ENCODE assay signal across 20 mouse cellular contexts in genomic region chr5:45943970-45944369, GRCm38 (mm10).
A peak's percentile ranks its signal among the peaks of the same experiment; 100 is the strongest.
DNase-seq lines count a peak whose midpoint lies in the region; ATAC-seq and TF ChIP-seq lines count a peak whose summit lies in the region.
"Had no signal": no experiment of that assay in that cellular context is flagged by ENCODE, and none has a peak within 500 bp of the region (broad histone marks: within the 10 kb centered on the region; RNA-seq: fewer than 3 reads in every experiment).

No protein-coding gene starts in this region.

- H3K9me3 ChIP-seq in forebrain, postnatal 0 days (ENCODE audit: low read length): no peaks in the 10 kb centered on the region
- H3K9me3 ChIP-seq in forebrain, embryonic 11.5 days (ENCODE audit: control insufficient read depth, low read length): no peaks in the 10 kb centered on the region
- no peaks in the 10 kb centered on the region for H3K9me3 ChIP-seq in hindbrain, embryonic 16.5 days (ENCODE audit: control insufficient read depth, low read length)
- no peaks in the 10 kb centered on the region for H3K9me3 ChIP-seq in hindbrain, embryonic 12.5 days (replicated peaks)
- H3K9me3 ChIP-seq in midbrain, embryonic 16.5 days (replicated peaks; ENCODE audit: control insufficient read depth, low read length, poor library complexity, severe bottlenecking): no peaks in the 10 kb centered on the region
- H3K9me3 ChIP-seq in midbrain, embryonic 10.5 days (replicated peaks): no peaks in the 10 kb centered on the region
- H3K9me3 ChIP-seq: embryonic facial prominence, embryonic 15.5 days; heart, embryonic 12.5 days; hindbrain, embryonic 13.5 days had no signal

- no peak for DNase-seq in forebrain, postnatal 0 days
- no peak for DNase-seq in forebrain, embryonic 11.5 days (ENCODE audit: low spot score)
- DNase-seq in midbrain, embryonic 10.5 days (ENCODE audit: low spot score): no peak
- no peak for DNase-seq in kidney, adult 2 months
- DNase-seq: adrenal gland, adult 2 months; adrenal gland, postnatal 25 days; cerebellum, adult 11 months; cerebellum, adult 8-10 months; cerebellum, postnatal 14 days; embryo, embryonic 11 days; gastrocnemius, adult 2 months; gastrocnemius, postnatal 25 days; kidney, adult 11 months had no signal

- no peak for TF ChIP-seq POLR2A in kidney, adult 2 months (IDR thresholded peaks at IDR 0.05; ENCODE audit: low read depth, low read length)

- no peak for TF ChIP-seq CTCF in forebrain, postnatal 0 days (IDR thresholded peaks at IDR 0.05; ENCODE audit: low read depth)
- TF ChIP-seq CTCF in kidney, adult 2 months (conservative IDR thresholded peaks at IDR 0.05; ENCODE audit: insufficient read depth, insufficient read length, low read depth, low read length): no peak

- H3K27me3 ChIP-seq in forebrain, postnatal 0 days (ENCODE audit: insufficient read depth, low read length): no peaks in the 10 kb centered on the region
- no peaks in the 10 kb centered on the region for H3K27me3 ChIP-seq in forebrain, embryonic 11.5 days (ENCODE audit: control insufficient read depth, insufficient read depth, low read length)
- no peaks in the 10 kb centered on the region for H3K27me3 ChIP-seq in hindbrain, embryonic 16.5 days (replicated peaks; ENCODE audit: control insufficient read depth, insufficient read depth, low read length)
- no peaks in the 10 kb centered on the region for H3K27me3 ChIP-seq in hindbrain, embryonic 12.5 days
- H3K27me3 ChIP-seq in midbrain, embryonic 16.5 days (ENCODE audit: control insufficient read depth, insufficient read depth, low read depth, low read length): no peaks in the 10 kb centered on the region
- no peaks in the 10 kb centered on the region for H3K27me3 ChIP-seq in midbrain, embryonic 10.5 days (ENCODE audit: low read depth, poor library complexity, severe bottlenecking)
- H3K27me3 ChIP-seq in kidney, adult 2 months (replicated peaks; ENCODE audit: control insufficient read depth, insufficient read depth, low read length): no peaks in the 10 kb centered on the region
- H3K27me3 ChIP-seq: embryonic facial prominence, embryonic 15.5 days; heart, embryonic 12.5 days; hindbrain, embryonic 13.5 days had no signal

- no peaks in the 10 kb centered on the region for H3K4me1 ChIP-seq in forebrain, postnatal 0 days (ENCODE audit: insufficient read depth)
- no peaks in the 10 kb centered on the region for H3K4me1 ChIP-seq in forebrain, embryonic 11.5 days (replicated peaks; ENCODE audit: control insufficient read depth, insufficient read depth, low read length)
- H3K4me1 ChIP-seq in hindbrain, embryonic 16.5 days (ENCODE audit: control insufficient read depth, insufficient read depth, low read depth, low read length): no peaks in the 10 kb centered on the region
- H3K4me1 ChIP-seq in hindbrain, embryonic 12.5 days: no peaks in the 10 kb centered on the region
- H3K4me1 ChIP-seq in midbrain, embryonic 16.5 days (ENCODE audit: control insufficient read depth, insufficient read depth, low read length): no peaks in the 10 kb centered on the region
- H3K4me1 ChIP-seq in midbrain, embryonic 10.5 days: no peaks in the 10 kb centered on the region
- H3K4me1 ChIP-seq in kidney, adult 2 months (ENCODE audit: control insufficient read depth, insufficient read depth, low read length): no peaks in the 10 kb centered on the region
- H3K4me1 ChIP-seq: embryonic facial prominence, embryonic 15.5 days; heart, embryonic 12.5 days; hindbrain, embryonic 13.5 days had no signal

- H3K9ac ChIP-seq in forebrain, postnatal 0 days: no peak overlapping the region
- H3K9ac ChIP-seq in forebrain, embryonic 11.5 days (ENCODE audit: low read length): no peak overlapping the region
- H3K9ac ChIP-seq in hindbrain, embryonic 16.5 days (ENCODE audit: low read depth, low read length): no peak overlapping the region
- no peak overlapping the region for H3K9ac ChIP-seq in hindbrain, embryonic 12.5 days
- H3K9ac ChIP-seq in midbrain, embryonic 16.5 days (ENCODE audit: low read depth, low read length): no peak overlapping the region
- H3K9ac ChIP-seq: embryonic facial prominence, embryonic 15.5 days; heart, embryonic 12.5 days; hindbrain, embryonic 13.5 days had no signal

- H3K4me3 ChIP-seq in forebrain, postnatal 0 days (ENCODE audit: low read depth, low read length): no peak overlapping the region
- no peak overlapping the region for H3K4me3 ChIP-seq in forebrain, embryonic 11.5 days (ENCODE audit: low read depth, low read length)
- no peak overlapping the region for H3K4me3 ChIP-seq in hindbrain, embryonic 16.5 days (ENCODE audit: low read length)
- H3K4me3 ChIP-seq in hindbrain, embryonic 12.5 days: no peak overlapping the region
- no peak overlapping the region for H3K4me3 ChIP-seq in midbrain, embryonic 16.5 days (ENCODE audit: low read depth, low read length)
- no peak overlapping the region for H3K4me3 ChIP-seq in midbrain, embryonic 10.5 days
- H3K4me3 ChIP-seq in kidney, adult 2 months (ENCODE audit: insufficient read depth, low read depth, low read length): no peak overlapping the region
- H3K4me3 ChIP-seq: embryonic facial prominence, embryonic 15.5 days; erythroblast, embryonic 14.5 days; gastrocnemius, adult 2 months; heart, embryonic 12.5 days; hindbrain, embryonic 13.5 days had no signal

- no peak overlapping the region for H3K27ac ChIP-seq in forebrain, postnatal 0 days (ENCODE audit: low read depth, low read length)
- no peak overlapping the region for H3K27ac ChIP-seq in forebrain, embryonic 11.5 days (ENCODE audit: low read depth, low read length)
- H3K27ac ChIP-seq in hindbrain, embryonic 16.5 days (ENCODE audit: low read depth, low read length): no peak overlapping the region
- no peak overlapping the region for H3K27ac ChIP-seq in hindbrain, embryonic 12.5 days
- no peak overlapping the region for H3K27ac ChIP-seq in midbrain, embryonic 16.5 days (ENCODE audit: low read length)
- H3K27ac ChIP-seq in midbrain, embryonic 10.5 days (replicated peaks): no peak overlapping the region
- no peak overlapping the region for H3K27ac ChIP-seq in kidney, adult 2 months (ENCODE audit: insufficient read depth, low read depth, low read length)
- H3K27ac ChIP-seq: embryonic facial prominence, embryonic 15.5 days; gastrocnemius, adult 2 months; hindbrain, embryonic 13.5 days had no signal

- H3K36me3 ChIP-seq in forebrain, postnatal 0 days (ENCODE audit: insufficient read depth): no peaks in the 10 kb centered on the region
- no peaks in the 10 kb centered on the region for H3K36me3 ChIP-seq in forebrain, embryonic 11.5 days (ENCODE audit: control insufficient read depth, insufficient read depth, low read length)
- no peaks in the 10 kb centered on the region for H3K36me3 ChIP-seq in hindbrain, embryonic 16.5 days (ENCODE audit: control insufficient read depth, insufficient read depth, low read length)
- no peaks in the 10 kb centered on the region for H3K36me3 ChIP-seq in hindbrain, embryonic 12.5 days
- H3K36me3 ChIP-seq in midbrain, embryonic 16.5 days (ENCODE audit: control insufficient read depth, insufficient read depth, low read length): no peaks in the 10 kb centered on the region
- no peaks in the 10 kb centered on the region for H3K36me3 ChIP-seq in midbrain, embryonic 10.5 days
- no peaks in the 10 kb centered on the region for H3K36me3 ChIP-seq in kidney, adult 2 months (ENCODE audit: control insufficient read depth, insufficient read depth, low read length)
- H3K36me3 ChIP-seq: embryonic facial prominence, embryonic 15.5 days; heart, embryonic 12.5 days; hindbrain, embryonic 13.5 days had no signal

- H3K4me2 ChIP-seq in forebrain, postnatal 0 days (ENCODE audit: low read depth): no peak overlapping the region
- H3K4me2 ChIP-seq in forebrain, embryonic 11.5 days (ENCODE audit: low read depth, low read length, severe bottlenecking): no peak overlapping the region
- H3K4me2 ChIP-seq in hindbrain, embryonic 16.5 days (ENCODE audit: low read length): no peak overlapping the region
- no peak overlapping the region for H3K4me2 ChIP-seq in hindbrain, embryonic 12.5 days (replicated peaks)
- H3K4me2 ChIP-seq in midbrain, embryonic 16.5 days (ENCODE audit: low read length): no peak overlapping the region
- H3K4me2 ChIP-seq: embryonic facial prominence, embryonic 15.5 days; heart, embryonic 12.5 days; hindbrain, embryonic 13.5 days had no signal

- ATAC-seq in forebrain, postnatal 0 days: peak; percentile 65
- ATAC-seq in forebrain, embryonic 11.5 days (replicated peaks; ENCODE audit: low FRiP score): no peak
- ATAC-seq in hindbrain, embryonic 16.5 days: peak; percentile 63
- ATAC-seq in hindbrain, embryonic 12.5 days (ENCODE audit: low FRiP score): no peak
- peak; percentile 42; the same call in 1 of the 2 replicates for ATAC-seq in midbrain, embryonic 16.5 days

- WGBS in forebrain, postnatal 0 days: 68% methylated on average over 3 of the region's 3 CpGs
- WGBS in forebrain, embryonic 11.5 days: 87% methylated on average over 3 of the region's 3 CpGs
- 85% methylated on average over 3 of the region's 3 CpGs for WGBS in hindbrain, embryonic 16.5 days
- WGBS in hindbrain, embryonic 12.5 days: 85% methylated on average over 3 of the region's 3 CpGs
- 81% methylated on average over 3 of the region's 3 CpGs for WGBS in midbrain, embryonic 16.5 days
- 86% methylated on average over 3 of the region's 3 CpGs for WGBS in midbrain, embryonic 10.5 days
- 96% methylated on average over 3 of the region's 3 CpGs for WGBS in kidney, adult 2 months

Comparison
In these comparisons a context has a peak if more than half of its experiments do, and no peak if none do; other contexts are left out.
1. ATAC-seq: peak in forebrain, postnatal 0 days (single experiment), hindbrain, embryonic 16.5 days (single experiment) and midbrain, embryonic 16.5 days (single experiment); none in forebrain, embryonic 11.5 days (single experiment) and hindbrain, embryonic 12.5 days (single experiment).